Mouse (Mus musculus) cortical plate, adult 2 months (tissue): Measurements from ENCODE around the gene Nkain4.

Experiments used
- CTCF ChIP-seq: fragments of 200-500 bp; IDR thresholded peaks from 2 replicates; pipeline ENCODE4 v1.5.1; 2011; ENCODE audit warnings: mild to moderate bottlenecking, control low read depth, low read length; ENCODE audit not compliant: insufficient read depth; ENCODE audit errors: extremely low read depth
- POLR2A ChIP-seq: fragments of 200-500 bp; IDR thresholded peaks from 2 replicates; pipeline ENCODE4 v1.6.1; 2011; ENCODE audit warnings: mild to moderate bottlenecking, low read length, control low read depth; ENCODE audit not compliant: insufficient read depth; ENCODE audit errors: extremely low read depth

DNA sequence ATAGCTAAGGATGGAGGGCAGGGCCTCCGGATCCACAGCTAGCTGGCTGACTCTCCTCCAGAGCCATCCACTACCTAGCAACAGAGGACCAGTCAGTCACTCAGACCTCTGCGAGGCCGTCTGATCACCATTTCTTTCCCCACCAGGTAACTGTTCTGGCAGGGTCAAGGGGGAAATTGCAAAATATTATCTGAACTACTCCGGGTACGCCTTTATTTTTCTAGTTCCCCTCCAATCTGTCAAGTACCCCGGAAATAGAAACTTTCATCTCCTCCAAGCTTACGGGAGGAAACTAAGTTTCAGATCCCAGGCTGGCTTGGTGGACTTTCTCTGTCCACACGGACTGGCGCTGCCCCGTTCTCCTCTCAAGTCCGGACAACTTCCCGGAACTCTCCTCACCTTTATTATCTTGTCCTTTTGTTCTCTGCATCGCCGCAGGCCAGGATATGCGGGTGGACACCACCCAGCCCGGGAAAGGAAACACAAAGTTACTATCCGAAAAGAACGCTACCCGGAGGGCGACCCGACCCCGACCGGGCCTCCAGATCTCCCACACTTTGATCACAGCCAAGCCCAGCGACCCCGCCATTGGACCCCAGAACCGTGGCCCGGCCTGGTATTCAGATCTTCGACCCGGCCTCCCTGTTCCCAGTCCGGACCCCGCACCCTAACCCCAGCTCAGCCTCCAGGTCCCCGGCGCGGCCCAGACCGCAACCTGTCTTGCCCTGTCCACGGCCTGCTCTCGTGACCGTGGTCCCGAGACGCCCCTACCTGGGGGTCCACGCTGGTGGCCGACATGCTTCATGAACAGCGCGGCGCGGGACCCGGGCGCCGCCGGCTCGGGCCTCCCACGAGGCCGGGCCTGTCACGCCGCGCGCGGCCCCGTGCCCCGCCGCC, 34.3 kb downstream of the Nkain4 start:
- TF ChIP-seq CTCF, result no peak
- TF ChIP-seq POLR2A, result no peak
